Mouse (Mus musculus): Measurements from ENCODE around the gene Cd55. TPM values are rescaled to one million over a fixed set of nuclear protein-coding genes. Genes with fewer than 3 reads are reported as not detected.
"Not testable (repeated sequence)": the region's sequence is repeated elsewhere in the genome, so short reads cannot be mapped to it uniquely, and the experiment has no call there.

Cd55 gene
- polyA plus RNA-seq, 1 experiment: 24.3 TPM

GRCm38 (mm10) chr1:130430920-130431319 is 31.6 kb downstream of the Cd55 start:
- H3K27me3 ChIP-seq (replicated peaks): no peaks in the 10 kb centered on the region
- no peaks in the 10 kb centered on the region for H3K9me3 ChIP-seq
- H3K4me3 ChIP-seq (replicated peaks): no peak overlapping the region
- TF ChIP-seq GATA1 (IDR thresholded peaks at IDR 0.05; ENCODE audit: borderline replicate concordance, low read length): no peak
- TF ChIP-seq FLI1 (IDR thresholded peaks at IDR 0.05; ENCODE audit: low read length): no peak
- H3K36me3 ChIP-seq (replicated peaks; ENCODE audit: low read length): peaks cover 38% of the 10 kb centered on the region
- H3K4me1 ChIP-seq: peaks cover 22% of the 10 kb centered on the region

GRCm38 (mm10) chr1:130428667-130429066 is 33.9 kb downstream of the Cd55 start:
- not testable (repeated sequence) for H3K4me3 ChIP-seq (replicated peaks); H3K9me3 ChIP-seq; H3K27me3 ChIP-seq (replicated peaks)
- Histone ChIP-seq H3K4me1 (peaks cover 22% of the 10 kb centered on the region), H3K36me3 (replicated peaks; ENCODE audit: low read length) (peaks cover 31% of the 10 kb centered on the region)

GRCm38 (mm10) chr1:130427175-130427853 is 35.2 kb downstream of the Cd55 start:
- H3K4me1 ChIP-seq: peaks cover 22% of the 10 kb centered on the region
- H3K4me3 ChIP-seq (replicated peaks); H3K9me3 ChIP-seq; H3K27me3 ChIP-seq (replicated peaks): not testable (repeated sequence)
- peaks cover 24% of the 10 kb centered on the region for H3K36me3 ChIP-seq (replicated peaks; ENCODE audit: low read length)

GRCm38 (mm10) chr1:130422664-130423111 is 39.9 kb downstream of the Cd55 start, which contains the start of gene Cd55b:
Gene Cd55b, minus strand, starts transcription at chr1:130423009.
- Histone ChIP-seq H3K4me1 (peaks cover 6% of the 10 kb centered on the region), H3K4me3 (replicated peaks) (no peak within 1 kb of the TSS), H3K27me3 (replicated peaks) (no peaks in the 10 kb centered on the region), H3K9me3 (no peaks in the 10 kb centered on the region), H3K36me3 (replicated peaks; ENCODE audit: low read length) (peaks cover 2% of the 10 kb centered on the region)
- TF ChIP-seq FLI1 (IDR thresholded peaks at IDR 0.05; ENCODE audit: low read length) (no peak), GATA1 (IDR thresholded peaks at IDR 0.05; ENCODE audit: borderline replicate concordance, low read length) (no peak)

GRCm38 (mm10) chr1:130422033-130422432 is 40.5 kb downstream of the Cd55 start:
- H3K9me3 ChIP-seq; H3K27me3 ChIP-seq (replicated peaks); H3K36me3 ChIP-seq (replicated peaks; ENCODE audit: low read length); H3K4me3 ChIP-seq (replicated peaks); H3K4me1 ChIP-seq: not testable (repeated sequence)

GRCm38 (mm10) chr1:130397109-130397508 is 65.4 kb downstream of the Cd55 start:
- not testable (repeated sequence) for H3K4me3 ChIP-seq (replicated peaks); H3K9me3 ChIP-seq; H3K27me3 ChIP-seq (replicated peaks); H3K4me1 ChIP-seq; H3K36me3 ChIP-seq (replicated peaks; ENCODE audit: low read length)

Other genes with a start within 250 kb of the Cd55 start
- not detected in 2 replicates for gene Cd55b, start 39.7 kb downstream of the Cd55 start, polyA plus RNA-seq (2012; ENCODE audit: insufficient read depth, low replicate concordance)
- not detected in 2 replicates for gene Zp3r, start 166.9 kb upstream of the Cd55 start, polyA plus RNA-seq (2012; ENCODE audit: insufficient read depth, low replicate concordance)
- not detected in 2 replicates for gene C4bp, start 198.9 kb upstream of the Cd55 start, polyA plus RNA-seq (2012; ENCODE audit: insufficient read depth, low replicate concordance)